Mouse (Mus musculus) bone marrow, adult 2 months (tissue): ENCODE results near the gene Sde2.

Experiments used
- CTCF ChIP-seq: fragments of 200-500 bp; IDR thresholded peaks from 2 replicates; pipeline ENCODE4 v1.5.1; 2011; ENCODE audit warnings: low read length, control low read depth; ENCODE audit not compliant: control insufficient read depth, insufficient read depth
- POLR2A ChIP-seq: fragments of 200-500 bp; IDR thresholded peaks from 2 replicates; pipeline ENCODE4 v1.6.1; 2011; ENCODE audit warnings: low read depth, mild to moderate bottlenecking, control low read depth, low read length, borderline replicate concordance; ENCODE audit not compliant: control insufficient read depth

DNA sequence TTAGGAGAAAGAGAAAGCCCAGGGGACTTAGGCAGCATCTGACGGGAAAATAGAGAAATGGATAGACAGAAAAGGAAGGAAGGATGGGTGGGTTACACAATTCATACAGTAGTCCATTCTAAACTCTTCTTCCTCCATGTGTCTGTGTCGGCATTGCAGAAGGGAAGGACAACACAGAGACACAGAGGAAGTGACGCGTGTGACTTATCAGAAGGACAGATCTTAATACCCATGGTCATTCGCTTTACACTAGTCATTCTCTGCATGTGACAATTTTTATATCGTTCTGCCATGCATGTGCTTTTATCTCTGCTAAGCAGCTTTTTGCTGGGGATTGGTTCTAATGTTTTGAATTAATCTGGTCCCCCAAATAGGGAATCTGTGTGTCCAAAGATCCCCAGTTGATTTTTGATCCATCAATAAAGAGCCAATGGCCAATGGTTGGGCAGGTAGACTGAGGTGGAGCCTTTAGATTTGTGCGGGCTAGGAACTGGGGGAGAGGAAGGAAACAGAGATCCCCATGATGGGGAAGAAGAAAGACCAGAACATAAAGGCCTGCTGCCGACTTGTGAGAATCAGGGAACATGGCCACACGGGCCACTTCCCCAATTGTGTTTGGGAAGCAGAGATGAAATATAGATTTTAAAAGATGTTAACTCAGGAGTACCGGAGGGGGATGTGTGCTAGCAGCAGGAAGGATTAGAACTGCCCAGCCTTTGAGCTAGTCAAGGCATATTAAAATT, 15.5 kb upstream of the Sde2 start:
- no peak for TF ChIP-seq POLR2A
- TF ChIP-seq CTCF, result no peak
